Comparison of ENCODE assay signal across 15 mouse cellular contexts in the genomic region with DNA sequence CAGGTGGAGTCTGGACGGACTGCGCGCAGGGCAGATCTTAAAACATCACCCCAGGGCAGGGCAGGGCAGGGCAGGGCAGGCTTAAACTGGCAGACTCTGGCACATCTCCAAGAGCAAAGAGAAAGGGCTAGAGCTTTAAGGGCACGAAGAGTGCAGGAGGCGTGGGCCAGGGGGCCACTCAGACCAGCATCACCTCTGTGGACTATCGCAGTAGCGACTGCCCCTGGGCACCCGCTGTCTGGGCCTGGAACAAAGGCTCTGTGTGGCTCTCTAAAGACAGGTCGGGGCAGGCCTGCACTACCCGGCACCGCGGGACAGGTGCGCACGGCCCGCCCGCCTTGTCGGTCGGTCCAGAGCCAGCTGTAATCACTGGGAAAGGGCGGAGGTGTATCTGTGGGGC.
DNase-seq lines count a peak whose midpoint lies in the region; ATAC-seq and TF ChIP-seq lines count a peak whose summit lies in the region.
"Had no signal": no experiment of that assay in that cellular context is flagged by ENCODE, and none has a peak within 500 bp of the region (broad histone marks: within the 10 kb centered on the region; RNA-seq: fewer than 3 reads in every experiment).

No protein-coding gene starts in this region.

- peaks cover 28% of the 10 kb centered on the region for H3K4me1 ChIP-seq in embryonic facial prominence, embryonic 14.5 days (ENCODE audit: control insufficient read depth, insufficient read depth, low read length)
- H3K4me1 ChIP-seq in intestine, embryonic 16.5 days (ENCODE audit: control insufficient read depth, insufficient read depth, low read length) = peaks cover 11% of the 10 kb centered on the region
- H3K4me1 ChIP-seq in forebrain, embryonic 15.5 days = peaks cover 13% of the 10 kb centered on the region

- TF ChIP-seq POLR2A in myocyte (IDR thresholded peaks at IDR 0.05; ENCODE audit: insufficient read length, low read depth) = no peak

- H3ac ChIP-seq in myocyte (ENCODE audit: control insufficient read depth, insufficient read length) = no peak overlapping the region

- no peaks in the 10 kb centered on the region for H3K9me3 ChIP-seq in embryonic facial prominence, embryonic 14.5 days (ENCODE audit: control insufficient read depth, low read length)
- H3K9me3 ChIP-seq in intestine, embryonic 16.5 days (ENCODE audit: control insufficient read depth, low read length) = no peaks in the 10 kb centered on the region
- no peaks in the 10 kb centered on the region for H3K9me3 ChIP-seq in forebrain, embryonic 15.5 days
- H3K9me3 ChIP-seq: forebrain, embryonic 10.5 days; midbrain, embryonic 12.5 days had no signal

- H3K36me3 ChIP-seq in embryonic facial prominence, embryonic 14.5 days (ENCODE audit: control insufficient read depth, insufficient read depth, low read length) = no peaks in the 10 kb centered on the region
- 0 out of 2 replicates have a peak, but pooled peaks cover 4% of the 10 kb centered on the region for H3K36me3 ChIP-seq in intestine, embryonic 16.5 days (ENCODE audit: control insufficient read depth, insufficient read depth, low read length)
- H3K36me3 ChIP-seq in myocyte (ENCODE audit: control insufficient read depth, insufficient read depth) = no peaks in the 10 kb centered on the region
- no peaks in the 10 kb centered on the region for H3K36me3 ChIP-seq in forebrain, embryonic 15.5 days
- H3K36me3 ChIP-seq: forebrain, embryonic 10.5 days; midbrain, embryonic 12.5 days had no signal

- no peak for TF ChIP-seq CTCF in layer of hippocampus, adult 2 months (conservative IDR thresholded peaks at IDR 0.05)

- no peak for DNase-seq in layer of hippocampus, adult 2 months (ENCODE audit: low spot score in 2 of 2)
- no peak for DNase-seq in layer of hippocampus, adult 11-12 months (ENCODE audit: low spot score)
- peak; percentile 46 for DNase-seq in embryonic facial prominence, embryonic 14.5 days (ENCODE audit: low spot score)
- no peak for DNase-seq in right cerebral cortex, adult 2 months (ENCODE audit: low spot score in 2 of 2)
- DNase-seq in cerebellum, postnatal 36 days = no peak
- DNase-seq: adrenal gland, postnatal 14 days; cerebellum, adult 9-11 months; layer of hippocampus, postnatal 36 days; retina, postnatal 1 day; thymus, adult 18-20 months had no signal

- H3K79me2 ChIP-seq in myocyte (ENCODE audit: control insufficient read depth, insufficient read depth) = no peaks in the 10 kb centered on the region

- ATAC-seq in embryonic facial prominence, embryonic 14.5 days (ENCODE audit: low read depth) = peak; percentile 69; the same call in 1 of the 2 replicates
- ATAC-seq in intestine, embryonic 16.5 days = peak; percentile 78
- ATAC-seq in forebrain, embryonic 15.5 days (replicated peaks) = no peak

- no peaks in the 10 kb centered on the region for H3K27me3 ChIP-seq in embryonic facial prominence, embryonic 14.5 days (replicated peaks; ENCODE audit: control insufficient read depth, insufficient read depth, low read length)
- no peaks in the 10 kb centered on the region for H3K27me3 ChIP-seq in intestine, embryonic 16.5 days (replicated peaks; ENCODE audit: control insufficient read depth, insufficient read depth, low read length)
- no peaks in the 10 kb centered on the region for H3K27me3 ChIP-seq in myocyte (ENCODE audit: control insufficient read depth, insufficient read depth, insufficient read length)
- H3K27me3 ChIP-seq in forebrain, embryonic 15.5 days = no peaks in the 10 kb centered on the region

- WGBS in embryonic facial prominence, embryonic 14.5 days = 75% methylated on average over 16 of the region's 19 CpGs
- 65% methylated on average over 19 of the region's 19 CpGs for WGBS in intestine, embryonic 16.5 days
- WGBS in forebrain, embryonic 15.5 days = 88% methylated on average over 19 of the region's 19 CpGs

- H3K27ac ChIP-seq in layer of hippocampus, adult 2 months = peak overlapping the region; percentile 25; the same call in 1 of the 2 replicates
- no peak overlapping the region for H3K27ac ChIP-seq in embryonic facial prominence, embryonic 14.5 days (replicated peaks; ENCODE audit: low read depth, low read length)
- H3K27ac ChIP-seq in intestine, embryonic 16.5 days (ENCODE audit: low read length) = no peak overlapping the region
- no peak overlapping the region for H3K27ac ChIP-seq in forebrain, embryonic 15.5 days (replicated peaks)
- H3K27ac ChIP-seq: forebrain, embryonic 10.5 days; midbrain, embryonic 12.5 days had no signal

- H3K4me3 ChIP-seq in layer of hippocampus, adult 2 months = no peak overlapping the region
- no peak overlapping the region for H3K4me3 ChIP-seq in embryonic facial prominence, embryonic 14.5 days (ENCODE audit: low read depth, low read length)
- no peak overlapping the region for H3K4me3 ChIP-seq in intestine, embryonic 16.5 days (ENCODE audit: low read length)
- H3K4me3 ChIP-seq in myocyte = no peak overlapping the region
- H3K4me3 ChIP-seq in forebrain, embryonic 15.5 days = no peak overlapping the region
- H3K4me3 ChIP-seq: forebrain, embryonic 10.5 days; midbrain, embryonic 12.5 days had no signal

- H3K4me2 ChIP-seq in embryonic facial prominence, embryonic 14.5 days (ENCODE audit: low read depth, low read length) = no peak overlapping the region
- H3K4me2 ChIP-seq in intestine, embryonic 16.5 days (ENCODE audit: low read depth, low read length) = no peak overlapping the region
- no peak overlapping the region for H3K4me2 ChIP-seq in myocyte (ENCODE audit: low read depth)
- no peak overlapping the region for H3K4me2 ChIP-seq in forebrain, embryonic 15.5 days (replicated peaks)
- H3K4me2 ChIP-seq: midbrain, embryonic 12.5 days had no signal

- H3K9ac ChIP-seq in embryonic facial prominence, embryonic 14.5 days (ENCODE audit: low read depth, low read length) = no peak overlapping the region
- peak overlapping the region; percentile 7; the same call in 1 of the 2 replicates for H3K9ac ChIP-seq in intestine, embryonic 16.5 days (ENCODE audit: low read depth, low read length)
- H3K9ac ChIP-seq in forebrain, embryonic 15.5 days (replicated peaks) = no peak overlapping the region
- H3K9ac ChIP-seq: midbrain, embryonic 12.5 days had no signal

TF ChIP-seq in myocyte, 11 proteins besides CTCF, POLR2A, EP300 and RAD21:
- TF ChIP-seq MYOG (IDR thresholded peaks at IDR 0.05; ENCODE audit: control insufficient read depth in 1 of 3, insufficient read depth in 1 of 3, insufficient read length in 2 of 3, low read depth in 2 of 3) (peak in 2 of 3 experiments; percentile 53 to 75), MYOD1 (IDR thresholded peaks at IDR 0.05; ENCODE audit: control insufficient read depth in 1 of 3, insufficient read length in 2 of 3, low read depth in 2 of 3) (peak in 1 of 3 experiments; percentile 87), MAX (IDR thresholded peaks at IDR 0.05; ENCODE audit: low read depth) (no peak)
